Mouse (Mus musculus) left cerebral cortex, adult 9 months (tissue): ENCODE results near the gene Rgs7bp.
"Not testable (repeated sequence)": the region's sequence is repeated elsewhere in the genome, so short reads cannot be mapped to it uniquely, and the experiment has no call there.

Experiments used
- DNase-seq, 2 experiments: peaks; one replicate each; pipeline ENCODE4 v3.0.0; 2022; ENCODE audit warnings: low spot score in 2 of 2

Gene Rgs7bp

DNA sequence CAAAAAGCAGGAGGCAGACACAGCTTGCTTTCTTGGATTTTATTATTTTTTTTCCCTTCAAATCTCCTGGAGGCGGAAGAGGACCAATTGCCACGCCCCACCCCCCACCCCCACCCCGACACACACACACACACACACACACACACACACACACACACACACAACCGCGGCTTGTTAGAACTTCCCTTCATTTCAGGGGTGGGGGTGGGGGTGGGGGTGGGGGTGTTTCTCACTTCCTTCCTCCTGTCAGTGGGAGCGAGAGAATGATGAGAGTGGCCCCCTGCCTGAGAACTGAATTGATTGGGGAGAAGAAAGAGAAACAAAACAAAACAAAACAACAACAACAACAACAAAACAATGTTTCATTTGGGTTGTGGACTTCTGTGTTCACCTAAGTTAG lies 117.0 kb downstream of the Rgs7bp start:
- DNase-seq, result no peak

DNA sequence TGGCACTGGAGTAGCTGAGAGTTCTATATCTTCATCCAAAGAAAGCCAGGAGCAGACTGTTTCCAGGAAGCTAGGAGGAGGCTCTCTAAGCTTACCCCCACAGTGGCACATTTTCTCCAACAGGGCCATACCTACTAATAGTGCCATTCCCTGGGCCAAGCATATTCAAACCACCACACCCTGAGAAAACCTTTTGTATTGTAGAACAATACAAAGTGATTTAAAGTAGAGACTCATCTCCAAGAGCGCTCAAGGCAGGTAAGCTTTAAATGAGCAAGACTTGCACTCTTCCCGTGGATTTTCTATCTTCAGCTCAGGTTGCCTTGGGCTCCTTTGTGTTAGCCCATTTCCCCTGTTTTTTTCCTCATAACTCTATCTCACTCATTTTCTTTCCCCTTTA lies 118.1 kb downstream of the Rgs7bp start:
- DNase-seq, result no peak

DNA sequence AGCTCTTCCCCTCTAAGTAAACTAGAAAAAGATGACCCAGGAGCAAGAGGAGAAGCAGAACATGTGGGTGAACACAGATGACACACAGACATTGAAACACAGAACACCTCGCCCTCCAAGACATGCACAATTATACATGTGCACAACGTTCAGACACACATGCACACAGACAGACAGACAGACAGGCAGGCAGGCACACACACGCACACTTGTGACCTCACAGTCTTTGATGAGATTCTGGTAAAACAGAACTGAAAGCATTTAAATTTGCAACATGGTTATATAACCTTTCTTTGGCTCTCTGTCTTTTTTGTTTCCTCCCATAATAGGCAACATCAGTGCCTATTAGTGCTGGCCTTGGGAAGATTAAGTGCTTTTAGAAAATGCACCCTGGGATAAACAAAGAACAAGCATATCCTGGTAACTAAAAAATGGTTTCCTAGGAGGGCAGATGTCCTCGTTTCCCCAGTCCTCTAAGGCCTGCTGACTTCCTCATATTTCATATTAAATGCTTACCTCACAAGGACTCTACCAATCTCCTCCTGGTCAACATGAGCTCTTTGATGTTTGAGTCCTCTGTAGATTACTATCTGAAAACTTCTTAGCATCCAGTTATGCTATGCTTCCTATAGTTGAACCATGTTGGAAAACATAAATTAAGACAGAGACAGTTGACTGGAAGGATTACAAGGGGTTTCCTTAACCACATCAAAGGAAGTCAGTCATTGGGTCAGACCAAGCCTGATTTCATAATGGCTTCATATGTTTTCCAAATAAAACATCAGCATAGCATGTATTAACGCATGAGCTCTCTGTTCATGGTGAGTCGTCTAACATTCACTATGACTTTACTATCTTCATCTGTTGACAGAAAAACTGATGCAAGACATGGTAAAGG lies 122.8 kb downstream of the Rgs7bp start:
- DNase-seq, result no peak

DNA sequence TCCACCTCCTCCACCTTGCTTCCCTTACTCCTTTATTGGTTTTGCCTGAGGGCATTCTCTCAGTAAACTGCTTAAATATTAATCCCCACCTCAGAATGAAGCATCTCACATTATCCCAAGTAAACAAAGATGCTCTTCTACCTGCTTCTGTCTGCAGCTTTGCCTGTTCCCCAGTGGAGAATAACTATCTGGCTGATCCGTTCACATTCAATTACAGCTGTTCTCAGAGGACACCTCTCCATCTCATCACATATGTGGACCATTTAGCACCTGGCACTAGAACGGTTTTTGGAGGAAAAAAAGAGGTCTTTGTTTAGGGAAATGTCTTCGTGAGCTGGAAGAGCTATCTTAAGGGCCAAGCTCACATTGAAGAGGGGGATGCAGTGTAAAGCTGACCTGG lies 123.9 kb downstream of the Rgs7bp start:
- DNase-seq, result no peak

- no peak for DNase-seq
These were observed 136.1 kb downstream of the Rgs7bp start for GRCm38 (mm10) chr13:104918663-104919062.

DNA sequence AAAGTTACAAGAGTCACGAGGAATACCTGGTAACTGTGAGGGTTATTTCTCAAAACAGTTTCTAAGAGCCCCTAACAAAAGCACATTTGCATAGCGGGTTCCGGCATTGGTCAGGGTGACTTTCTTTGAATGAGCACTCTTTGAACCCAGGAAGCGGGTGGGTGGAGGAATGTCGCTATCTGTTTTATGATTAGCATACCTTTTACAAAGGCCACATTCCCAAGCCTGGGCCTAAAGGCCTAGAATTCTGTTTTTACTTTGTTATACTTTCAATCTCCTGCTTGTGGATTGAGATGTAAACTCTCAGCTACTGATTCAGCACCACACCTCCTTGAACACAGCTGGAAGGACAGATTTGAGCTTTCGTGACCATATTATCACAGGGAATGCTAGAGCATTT lies 138.0 kb downstream of the Rgs7bp start:
- DNase-seq, result not testable (repeated sequence)

- DNase-seq, result no peak
These were observed 138.6 kb downstream of the Rgs7bp start for GRCm38 (mm10) chr13:104916106-104916505.

DNA sequence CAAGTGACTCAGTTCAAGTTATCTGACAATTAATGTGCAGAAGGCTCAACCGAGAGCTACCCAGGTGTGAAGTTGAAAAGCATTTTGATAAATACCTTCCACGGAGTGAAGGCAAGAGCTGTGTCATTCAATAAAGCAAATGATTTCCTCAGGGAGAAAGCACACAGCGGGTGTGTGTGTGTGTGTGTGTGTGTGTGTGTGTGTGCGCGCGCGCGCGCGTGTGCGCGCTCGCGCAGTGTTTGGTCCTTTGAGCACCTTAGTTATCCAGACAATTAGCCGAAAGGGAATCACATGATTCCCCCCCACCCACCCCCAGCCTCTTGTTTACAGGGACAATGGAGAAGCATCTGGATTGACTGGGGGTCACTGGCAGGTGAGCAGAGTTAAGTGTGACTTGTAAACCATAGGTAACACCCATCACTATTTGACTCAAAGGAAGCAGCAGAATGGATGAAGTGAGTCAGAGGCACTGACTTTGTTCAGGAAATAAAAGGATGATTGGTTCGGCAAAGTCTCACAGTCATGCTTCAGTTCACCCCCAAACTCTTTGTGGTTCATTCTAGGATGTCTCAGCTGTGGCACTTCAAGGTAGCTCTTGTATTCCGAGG lies 140.3 kb downstream of the Rgs7bp start:
- DNase-seq, result no peak

- not testable (repeated sequence) for DNase-seq
These were observed 143.1 kb downstream of the Rgs7bp start for GRCm38 (mm10) chr13:104911626-104912025.

- not testable (repeated sequence) for DNase-seq
These were observed 143.7 kb downstream of the Rgs7bp start for GRCm38 (mm10) chr13:104911006-104911405.

DNA sequence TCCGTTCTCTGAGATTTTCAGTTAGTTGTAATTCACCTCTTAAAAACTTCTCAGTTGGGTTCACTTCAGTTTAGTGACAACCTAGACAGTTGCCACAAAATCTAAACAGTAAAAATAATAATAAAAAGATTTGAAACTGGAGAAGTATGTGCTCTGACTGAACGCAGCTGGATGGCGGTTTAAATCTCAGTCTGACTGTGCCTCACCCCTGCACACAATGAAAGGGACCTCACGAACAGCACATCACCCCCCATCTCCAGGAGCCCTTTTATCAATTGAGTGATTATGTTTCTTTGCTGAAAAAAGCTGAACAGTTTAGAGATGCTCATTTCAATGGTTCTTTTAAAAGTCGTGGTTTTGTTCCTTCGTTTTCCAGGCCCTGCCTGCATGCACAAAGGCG lies 146.0 kb downstream of the Rgs7bp start:
- DNase-seq, result no peak
